Mouse (Mus musculus) hindbrain, embryonic 14.5 days (tissue): ENCODE measurements around the gene Gramd1b. TPM values are rescaled to one million over a fixed set of nuclear protein-coding genes. Genes with fewer than 3 reads are reported as not detected.

ENCODE experiments used
- ATAC-seq: fragments of 200-750 bp; cut with Nextera tagmentation; 2 replicates; pipeline ENCODE4 v1.8.0; 2017; ENCODE audit warnings: moderate number of reproducible peaks, mild to moderate bottlenecking, moderate TSS enrichment, moderate library complexity; ENCODE audit not compliant: low FRiP score
- DNase-seq: peaks from one replicate; pipeline ENCODE4 v3.0.0-alpha.2; 2015; ENCODE audit warnings: low spot score
- H3K27ac ChIP-seq: fragments of 300-500 bp; sonication (generic); 2 replicates; pipeline ENCODE4 v1.5.1; 2014; ENCODE audit warnings: mild to moderate bottlenecking, moderate library complexity
- H3K27me3 ChIP-seq: fragments of 300-500 bp; sonication (generic); 2 replicates; pipeline ENCODE4 v1.6.1; 2014; ENCODE audit warnings: mild to moderate bottlenecking, low read length, mixed read lengths; ENCODE audit not compliant: control insufficient read depth, insufficient read depth
- H3K36me3 ChIP-seq: fragments of 300-500 bp; sonication (generic); replicated peaks from 2 replicates; pipeline ENCODE4 v1.6.1; 2014; ENCODE audit not compliant: control insufficient read depth, insufficient read depth
- H3K4me1 ChIP-seq: fragments of 300-500 bp; sonication (generic); replicated peaks from 2 replicates; pipeline ENCODE4 v1.6.1; 2014; ENCODE audit warnings: antibody characterized with exemption, low read length, mixed read lengths; ENCODE audit not compliant: control insufficient read depth, insufficient read depth
- H3K4me2 ChIP-seq: fragments of 300-500 bp; sonication (generic); replicated peaks from 2 replicates; pipeline ENCODE4 v1.6.1; 2014; ENCODE audit warnings: mild to moderate bottlenecking, moderate library complexity
- H3K4me3 ChIP-seq: fragments of 300-500 bp; sonication (generic); replicated peaks from 2 replicates; pipeline ENCODE4 v1.5.1; 2014; ENCODE audit warnings: mild to moderate bottlenecking, low read length
- H3K9ac ChIP-seq: fragments of 300-500 bp; sonication (generic); 2 replicates; pipeline ENCODE4 v1.6.1; 2014
- H3K9me3 ChIP-seq: fragments of 300-500 bp; sonication (generic); 2 replicates; pipeline ENCODE4 v1.6.1; 2016; ENCODE audit warnings: low read length; ENCODE audit not compliant: control insufficient read depth
- WGBS: fragments of 180-500 bp; shearing (Covaris S2); extraction: QIAGEN DNeasy Blood & Tissue Kit; methylation state at CpG from one replicate; pipeline ENCODE4 v1.1.7; 2014; 5-methylcytosine and 5-hydroxymethylcytosine counted together
- polyA plus RNA-seq: library from polyadenylated mRNA; unstranded; fragments of >200 nt; fragmentation: Nextera tagmentation; extraction: Ambion mirVana; gene quantifications from 2 replicates; pipeline ENCODE4 v1.2.1, GENCODE M21; 2014

Gramd1b gene
- polyA plus RNA-seq, 1 experiment from 2014 or later, result 15.1 TPM

DNA sequence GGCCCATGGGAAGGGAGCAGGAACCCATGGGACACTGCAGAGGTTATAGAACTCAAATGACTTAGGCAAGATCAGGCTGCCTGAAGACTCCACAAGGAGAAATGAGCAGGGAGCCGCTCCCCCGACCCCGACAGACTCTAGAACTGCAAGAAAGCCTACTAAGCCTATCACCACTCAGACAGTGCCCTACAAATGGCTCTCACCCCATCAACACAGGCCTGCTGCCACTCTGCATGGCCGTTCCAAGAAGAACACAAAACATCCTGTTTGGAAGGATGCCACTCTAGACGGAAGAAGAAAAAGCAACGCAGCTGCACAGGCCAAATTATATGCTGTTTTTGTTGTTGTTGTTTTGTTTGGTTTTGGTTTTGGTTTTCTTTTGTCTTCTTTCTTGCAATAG is 86.2 kb downstream of the Gramd1b start:
- WGBS, result 86% methylated on average over 6 of the region's 6 CpGs
- H3K9ac ChIP-seq, result no peak overlapping the region
- no peaks in the 10 kb centered on the region for H3K27me3 ChIP-seq
- H3K36me3 ChIP-seq, result no peaks in the 10 kb centered on the region
- no peak overlapping the region for H3K4me3 ChIP-seq
- no peak overlapping the region for H3K27ac ChIP-seq
- DNase-seq (no peak), ATAC-seq (no peak)
- H3K9me3 ChIP-seq, result no peaks in the 10 kb centered on the region
- no peak overlapping the region for H3K4me2 ChIP-seq
- H3K4me1 ChIP-seq, result no peaks in the 10 kb centered on the region

DNA sequence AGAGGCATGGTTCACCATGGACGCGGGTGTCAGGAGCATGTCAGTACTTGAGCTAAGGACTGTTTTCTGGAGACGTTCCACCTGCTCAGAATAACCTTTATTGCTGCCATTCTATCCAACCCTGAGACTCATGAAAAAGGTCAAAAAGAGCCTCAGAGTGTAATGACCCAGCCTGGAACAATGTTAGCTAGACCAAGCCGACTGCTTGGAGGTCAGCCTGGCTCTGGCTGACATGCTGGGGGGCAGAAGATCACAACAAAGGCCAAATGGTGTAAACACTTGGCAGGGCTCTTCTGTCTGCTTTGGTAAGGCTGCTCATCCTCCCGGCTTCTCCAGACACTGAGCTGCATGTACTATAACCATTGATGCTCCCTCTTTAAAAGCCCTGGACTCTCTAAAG is 88.4 kb downstream of the Gramd1b start:
- ATAC-seq (no peak), DNase-seq (no peak)
- no peaks in the 10 kb centered on the region for H3K36me3 ChIP-seq
- H3K4me3 ChIP-seq, result no peak overlapping the region
- H3K4me1 ChIP-seq, result peaks cover 11% of the 10 kb centered on the region
- WGBS, result 60% methylated on average over 5 of the region's 5 CpGs
- H3K4me2 ChIP-seq, result no peak overlapping the region
- H3K9me3 ChIP-seq, result no peaks in the 10 kb centered on the region
- H3K27ac ChIP-seq, result no peak overlapping the region
- no peak overlapping the region for H3K9ac ChIP-seq
- no peaks in the 10 kb centered on the region for H3K27me3 ChIP-seq

DNA sequence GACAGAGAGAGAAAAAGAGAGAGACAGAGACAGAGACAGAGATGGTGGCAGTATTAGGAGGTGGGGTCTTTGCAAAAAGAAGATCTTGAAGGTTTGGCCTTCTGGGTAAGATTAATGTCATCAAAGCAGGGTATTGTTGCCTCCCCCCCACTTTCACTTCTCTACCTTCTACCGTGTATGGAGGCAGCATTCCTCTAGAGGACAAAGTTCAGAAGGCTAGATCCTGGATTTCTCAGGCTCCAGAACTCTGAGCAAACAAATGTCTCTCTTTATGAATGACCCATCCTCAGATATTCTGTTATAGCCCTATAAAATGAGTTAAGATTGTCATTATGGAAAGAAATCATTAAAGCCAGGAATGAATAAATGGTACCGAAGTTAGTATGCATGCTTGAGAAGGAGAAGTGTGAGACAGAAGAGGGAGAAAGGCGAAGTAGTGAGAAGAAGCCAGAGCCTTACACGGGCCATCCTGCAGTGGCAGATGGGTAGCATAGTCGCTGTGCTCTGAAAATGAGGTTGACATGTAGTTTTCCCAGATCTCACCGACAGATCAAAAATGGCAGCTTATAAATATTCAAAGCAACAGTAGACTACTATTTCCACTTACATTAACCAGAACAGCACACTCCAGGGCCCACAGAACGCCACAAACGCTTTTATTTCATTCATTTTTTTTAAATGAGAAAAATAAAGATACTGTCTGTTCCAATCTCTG is 91.1 kb downstream of the Gramd1b start:
- ATAC-seq (no peak), DNase-seq (no peak)
- Histone ChIP-seq H3K4me3 (no peak overlapping the region), H3K4me1 (peaks cover 11% of the 10 kb centered on the region), H3K36me3 (no peaks in the 10 kb centered on the region), H3K9ac (no peak overlapping the region), H3K4me2 (no peak overlapping the region), H3K27me3 (no peaks in the 10 kb centered on the region), H3K27ac (no peak overlapping the region), H3K9me3 (no peaks in the 10 kb centered on the region)
- WGBS, result 87% methylated on average over 8 of the region's 8 CpGs

DNA sequence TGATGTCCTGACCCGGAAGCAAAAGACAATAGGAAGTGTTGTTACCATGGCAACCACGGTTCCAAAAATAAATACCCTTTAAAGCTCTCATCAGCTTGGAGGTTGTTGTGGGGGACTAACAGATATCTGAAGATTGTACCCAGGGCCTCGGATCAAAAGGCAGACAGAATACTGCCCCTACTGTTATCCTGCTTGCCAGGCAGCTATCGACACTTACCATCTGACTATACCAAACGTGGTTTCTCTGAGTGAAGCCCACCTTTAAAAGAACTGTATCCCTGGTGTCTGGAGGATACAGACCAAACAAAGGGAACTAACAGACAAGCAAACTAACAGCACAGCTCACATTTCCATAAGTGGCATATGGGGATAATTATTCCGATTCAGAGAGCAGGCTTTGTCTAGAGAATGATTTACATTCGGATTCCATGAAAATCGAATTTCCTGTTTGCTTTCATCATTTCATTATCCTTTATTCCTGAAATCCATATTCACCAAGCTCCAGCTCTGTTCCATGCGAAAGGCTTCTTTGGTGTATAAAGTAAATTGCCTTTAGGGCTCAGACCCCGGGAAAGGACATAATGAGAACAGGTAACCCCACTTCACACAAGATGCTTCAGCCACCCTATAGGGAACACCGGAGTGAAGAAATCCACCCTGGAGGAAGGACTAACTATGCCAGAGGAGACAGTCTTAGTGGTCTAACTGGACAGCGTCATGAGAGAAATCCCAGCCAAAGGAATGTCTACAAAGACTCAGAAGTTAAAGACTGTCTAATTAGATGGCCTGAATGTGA is 92.3 kb downstream of the Gramd1b start:
- ATAC-seq (no peak; the same call in 1 of the 2 replicates), DNase-seq (peak; percentile 61)
- Histone ChIP-seq H3K27me3 (no peaks in the 10 kb centered on the region), H3K4me3 (no peak overlapping the region), H3K4me2 (no peak overlapping the region), H3K4me1 (peaks cover 11% of the 10 kb centered on the region), H3K27ac (peak overlapping the region; percentile 63), H3K9me3 (no peaks in the 10 kb centered on the region), H3K36me3 (no peaks in the 10 kb centered on the region), H3K9ac (no peak overlapping the region; the same call in 1 of the 2 replicates)
- 39% methylated on average over 12 of the region's 12 CpGs for WGBS

DNA sequence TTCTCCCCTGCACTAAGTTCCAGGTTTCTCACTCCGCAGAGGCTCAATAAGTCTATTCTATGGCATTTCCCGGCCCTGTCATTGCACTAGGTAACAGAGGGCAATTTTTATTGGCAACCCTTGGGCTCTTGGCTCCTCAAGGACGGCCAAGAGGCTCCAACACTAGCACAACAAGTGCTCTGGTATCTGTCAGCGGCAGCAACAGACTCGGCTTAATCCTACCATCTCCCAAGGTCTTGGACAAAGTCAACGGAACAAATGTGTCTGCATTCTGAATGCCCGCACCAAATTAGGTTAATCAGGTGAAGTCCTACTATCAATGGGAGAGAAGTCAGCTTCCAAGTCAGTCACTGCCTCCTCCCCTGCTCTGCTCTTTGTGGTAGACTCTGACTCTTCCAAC is 93.3 kb downstream of the Gramd1b start:
- WGBS, result 90% methylated on average over 7 of the region's 7 CpGs
- Histone ChIP-seq H3K4me1 (peaks cover 11% of the 10 kb centered on the region), H3K36me3 (no peaks in the 10 kb centered on the region), H3K27ac (no peak overlapping the region; the same call in 1 of the 2 replicates), H3K9ac (no peak overlapping the region), H3K27me3 (no peaks in the 10 kb centered on the region), H3K4me3 (no peak overlapping the region), H3K9me3 (no peaks in the 10 kb centered on the region), H3K4me2 (no peak overlapping the region)
- DNase-seq (no peak), ATAC-seq (no peak)

DNA sequence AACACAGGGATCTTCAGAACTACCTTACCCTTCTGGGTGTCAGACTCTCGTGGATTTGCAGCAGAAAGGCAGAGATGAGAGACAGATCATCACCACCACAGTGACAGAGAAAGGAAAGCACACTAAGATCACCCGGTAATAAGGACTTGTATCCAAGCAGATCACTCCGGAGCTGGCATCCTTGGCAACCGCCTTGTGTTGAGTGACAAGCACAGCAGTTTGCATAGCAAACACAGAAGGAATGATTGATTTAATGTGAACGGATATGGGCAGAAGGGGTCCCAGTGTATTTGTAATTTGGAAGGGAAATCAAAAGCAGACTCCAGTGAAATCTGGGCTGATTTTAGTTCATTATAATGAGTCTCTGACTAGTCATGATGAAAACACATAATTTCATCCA is 97.9 kb downstream of the Gramd1b start:
- Histone ChIP-seq H3K9me3 (no peaks in the 10 kb centered on the region), H3K36me3 (no peaks in the 10 kb centered on the region), H3K27ac (no peak overlapping the region), H3K4me2 (no peak overlapping the region), H3K27me3 (no peaks in the 10 kb centered on the region), H3K9ac (no peak overlapping the region), H3K4me3 (no peak overlapping the region), H3K4me1 (peaks cover 1% of the 10 kb centered on the region)
- 70% methylated on average over 5 of the region's 5 CpGs for WGBS
- no peak for DNase-seq
- ATAC-seq, result no peak

DNA sequence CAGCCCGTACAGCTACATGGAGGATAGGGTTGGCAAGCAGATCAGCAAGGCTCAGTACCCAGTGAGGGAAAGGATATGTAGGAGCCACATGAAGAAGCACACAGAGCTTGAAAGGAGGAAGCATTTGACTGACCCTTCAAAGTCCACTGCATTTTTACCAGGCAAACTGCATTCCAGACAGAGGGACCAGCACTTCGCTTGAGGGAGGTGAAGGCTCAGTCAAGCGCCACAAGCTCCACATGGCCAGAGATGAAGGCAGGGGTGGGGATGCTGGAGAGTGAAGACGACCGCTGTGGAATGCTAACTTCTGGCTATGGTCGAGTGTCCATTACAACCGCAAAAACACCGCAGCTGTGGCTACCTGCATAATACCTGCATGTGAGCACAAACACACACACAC is 100.2 kb downstream of the Gramd1b start:
- WGBS, result 84% methylated on average over 8 of the region's 8 CpGs
- H3K36me3 ChIP-seq, result no peaks in the 10 kb centered on the region
- H3K4me1 ChIP-seq, result no peaks in the 10 kb centered on the region
- no peaks in the 10 kb centered on the region for H3K27me3 ChIP-seq
- no peak overlapping the region for H3K9ac ChIP-seq
- DNase-seq, result no peak
- no peak overlapping the region for H3K4me2 ChIP-seq
- no peaks in the 10 kb centered on the region for H3K9me3 ChIP-seq
- H3K27ac ChIP-seq, result no peak overlapping the region
- no peak for ATAC-seq
- H3K4me3 ChIP-seq, result no peak overlapping the region

DNA sequence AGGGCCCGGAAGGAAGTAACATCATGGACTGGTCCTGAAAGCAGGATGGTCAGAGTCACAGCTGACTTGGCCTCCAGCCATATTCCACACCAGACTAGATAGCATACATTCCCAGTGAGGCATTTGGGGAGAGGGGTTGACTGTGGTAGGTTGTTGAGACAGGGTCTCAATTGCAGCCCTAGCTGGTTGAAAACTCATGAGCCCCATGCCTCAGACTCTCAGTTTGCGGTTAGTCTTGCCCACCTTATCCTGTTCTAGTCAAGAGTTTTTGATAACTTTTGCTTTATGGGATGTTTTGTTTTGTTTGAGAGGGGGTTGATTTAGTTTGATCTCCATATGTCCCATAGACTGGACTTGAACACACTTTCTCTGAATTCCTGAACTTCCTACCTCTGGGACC is 103.5 kb downstream of the Gramd1b start:
- WGBS, result 100% methylated on average over 2 of the region's 2 CpGs
- H3K4me1 ChIP-seq, result no peaks in the 10 kb centered on the region
- DNase-seq, result no peak
- H3K27ac ChIP-seq, result no peak overlapping the region
- ATAC-seq, result no peak
- H3K4me3 ChIP-seq, result no peak overlapping the region
- no peak overlapping the region for H3K4me2 ChIP-seq
- H3K27me3 ChIP-seq, result no peaks in the 10 kb centered on the region
- no peak overlapping the region for H3K9ac ChIP-seq
- no peaks in the 10 kb centered on the region for H3K36me3 ChIP-seq
- H3K9me3 ChIP-seq, result no peaks in the 10 kb centered on the region

DNA sequence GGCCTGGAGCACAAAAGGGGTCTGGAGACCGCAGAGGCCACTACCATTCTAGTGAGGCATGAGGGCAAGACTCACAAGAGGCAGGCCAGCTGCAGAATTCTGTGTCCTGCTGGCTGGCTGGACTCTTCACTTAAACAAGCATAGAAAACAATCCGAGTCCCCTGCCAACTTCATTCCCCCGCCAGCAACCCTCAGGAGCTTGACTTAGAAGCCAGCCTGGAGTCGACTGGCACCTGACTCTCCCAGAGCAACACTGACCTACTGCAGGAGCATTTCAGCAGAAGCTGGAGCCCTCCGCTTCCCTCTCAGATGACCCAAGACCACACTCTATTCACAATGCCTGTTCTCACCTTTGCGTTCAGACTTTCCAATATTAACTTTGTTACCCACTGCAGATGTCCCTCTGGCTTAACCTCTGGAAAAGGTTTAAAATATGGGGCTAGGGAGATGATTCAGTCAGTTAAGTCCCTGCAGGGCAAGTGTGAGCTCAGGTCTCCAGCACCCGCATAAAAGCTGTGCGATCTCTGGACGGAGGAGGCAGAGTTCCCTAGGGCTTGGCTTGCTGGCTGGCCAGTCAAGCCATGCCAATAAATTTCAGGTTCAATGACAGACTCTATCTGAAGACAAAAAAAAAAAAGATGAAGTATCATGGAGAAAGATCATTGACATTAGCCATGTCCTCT is 104.8 kb downstream of the Gramd1b start:
- DNase-seq (no peak), ATAC-seq (no peak)
- Histone ChIP-seq H3K36me3 (no peaks in the 10 kb centered on the region), H3K27ac (no peak overlapping the region), H3K4me2 (no peak overlapping the region), H3K27me3 (no peaks in the 10 kb centered on the region), H3K9me3 (no peaks in the 10 kb centered on the region), H3K4me3 (no peak overlapping the region), H3K9ac (no peak overlapping the region), H3K4me1 (no peaks in the 10 kb centered on the region)
- 83% methylated on average over 9 of the region's 9 CpGs for WGBS
